Mouse (Mus musculus) liver, adult (tissue): ENCODE measurements around the gene Frmd7.
A peak's percentile ranks its signal among the peaks of the same experiment; 100 is the strongest.

Experiments
- GATA4 ChIP-seq: IDR thresholded peaks from 2 replicates; pipeline ENCODE4 v1.6.1; 2014; ENCODE audit warnings: mild to moderate bottlenecking, low read length; ENCODE audit not compliant: insufficient replicate concordance

Frmd7 gene

DNA sequence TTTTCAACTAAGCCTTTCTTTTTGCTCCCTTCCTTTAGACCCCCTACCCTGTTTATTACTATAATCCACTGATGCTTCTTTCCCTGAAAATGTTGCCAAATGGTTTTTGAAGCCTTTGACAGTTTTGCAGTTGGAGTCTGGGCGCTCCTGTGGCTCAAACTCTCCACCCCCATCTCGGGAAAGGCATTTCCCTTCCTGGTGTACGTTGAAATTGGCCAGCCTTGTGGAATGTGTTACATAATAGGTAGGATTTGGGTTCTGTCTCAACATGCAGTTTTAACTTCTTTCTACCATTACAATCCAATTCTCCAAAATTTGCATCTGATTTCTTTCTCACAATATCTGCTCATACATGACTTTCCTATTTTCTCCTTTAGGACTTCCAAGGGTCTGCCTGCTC lies 23.8 kb downstream of the Frmd7 start:
- no peak for TF ChIP-seq GATA4

DNA sequence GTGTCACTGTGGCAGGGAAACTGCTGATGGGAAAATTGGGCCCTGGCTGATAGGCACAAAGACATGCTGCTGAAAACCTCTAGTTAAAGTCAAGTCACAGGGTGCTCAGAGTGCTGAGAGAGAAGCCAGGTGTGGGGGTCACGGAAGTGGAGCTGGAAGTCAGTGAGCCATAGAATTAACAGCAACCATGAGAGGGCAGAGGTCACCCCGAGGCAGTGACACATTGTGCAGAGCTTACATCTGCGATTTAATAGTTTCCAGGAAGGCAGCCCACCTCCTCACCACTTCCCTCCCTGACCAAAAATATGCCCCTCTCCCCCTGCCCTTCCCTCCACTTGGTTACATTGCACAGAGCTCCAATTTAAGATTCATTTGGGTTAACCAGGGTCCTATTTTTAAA lies 25.1 kb downstream of the Frmd7 start:
- no peak for TF ChIP-seq GATA4

DNA sequence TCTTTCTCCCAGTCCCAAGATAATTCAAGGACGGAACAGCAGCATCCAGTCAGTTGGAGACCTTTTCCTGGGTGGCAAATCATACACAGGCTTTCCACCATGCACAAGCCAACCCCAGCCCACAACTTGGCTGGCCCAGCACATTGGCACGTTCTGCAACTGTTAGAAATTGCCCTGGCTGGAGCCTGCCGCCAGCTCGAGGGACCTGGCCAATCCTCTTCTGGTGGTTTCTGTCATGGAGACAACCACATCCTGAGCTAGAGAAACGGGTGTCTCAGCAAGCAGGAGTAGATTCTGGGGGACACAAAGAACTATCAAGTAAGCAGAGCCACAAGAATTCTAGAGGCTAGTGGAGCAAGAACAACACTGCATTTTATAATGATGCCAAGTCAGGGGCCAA lies 32.6 kb downstream of the Frmd7 start:
- no peak for TF ChIP-seq GATA4

DNA sequence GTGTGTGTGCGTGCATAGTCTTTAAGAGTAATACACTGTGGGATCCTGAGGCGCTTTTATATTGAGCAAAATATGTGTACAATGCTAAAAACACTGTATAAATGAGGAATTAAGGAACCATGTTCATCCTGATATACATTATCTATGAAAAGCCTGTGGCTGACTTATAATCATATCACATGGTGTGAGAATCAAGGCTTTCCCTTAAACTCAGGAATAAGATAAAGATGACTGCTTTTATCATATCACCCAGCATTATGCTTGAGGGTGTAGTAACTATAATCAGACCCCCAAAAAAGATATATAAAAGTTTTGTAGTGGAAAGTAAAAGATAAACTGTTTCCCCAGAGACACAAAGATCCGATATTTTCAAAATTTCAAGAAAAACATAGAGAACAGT lies 39.0 kb downstream of the Frmd7 start:
- TF ChIP-seq GATA4 = no peak

DNA sequence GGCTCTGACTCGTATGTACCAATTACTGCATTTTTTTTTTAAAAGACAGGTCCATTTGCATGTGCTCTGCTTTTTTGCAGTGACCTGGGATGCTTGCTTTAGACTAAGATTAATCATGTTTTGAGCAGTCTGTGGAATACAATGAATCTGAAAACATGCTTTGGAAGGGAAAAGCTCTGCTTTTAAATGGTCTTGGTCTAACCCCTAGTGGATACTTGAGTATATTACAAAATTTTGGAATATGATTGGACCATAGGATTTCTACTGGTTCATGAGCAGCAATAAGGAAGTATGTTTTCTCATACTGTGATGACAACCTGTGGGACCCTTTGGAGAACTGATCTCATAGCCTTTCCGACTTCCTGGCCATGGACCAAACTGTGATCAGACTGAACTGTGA lies 54.5 kb downstream of the Frmd7 start:
- TF ChIP-seq GATA4 = no peak

DNA sequence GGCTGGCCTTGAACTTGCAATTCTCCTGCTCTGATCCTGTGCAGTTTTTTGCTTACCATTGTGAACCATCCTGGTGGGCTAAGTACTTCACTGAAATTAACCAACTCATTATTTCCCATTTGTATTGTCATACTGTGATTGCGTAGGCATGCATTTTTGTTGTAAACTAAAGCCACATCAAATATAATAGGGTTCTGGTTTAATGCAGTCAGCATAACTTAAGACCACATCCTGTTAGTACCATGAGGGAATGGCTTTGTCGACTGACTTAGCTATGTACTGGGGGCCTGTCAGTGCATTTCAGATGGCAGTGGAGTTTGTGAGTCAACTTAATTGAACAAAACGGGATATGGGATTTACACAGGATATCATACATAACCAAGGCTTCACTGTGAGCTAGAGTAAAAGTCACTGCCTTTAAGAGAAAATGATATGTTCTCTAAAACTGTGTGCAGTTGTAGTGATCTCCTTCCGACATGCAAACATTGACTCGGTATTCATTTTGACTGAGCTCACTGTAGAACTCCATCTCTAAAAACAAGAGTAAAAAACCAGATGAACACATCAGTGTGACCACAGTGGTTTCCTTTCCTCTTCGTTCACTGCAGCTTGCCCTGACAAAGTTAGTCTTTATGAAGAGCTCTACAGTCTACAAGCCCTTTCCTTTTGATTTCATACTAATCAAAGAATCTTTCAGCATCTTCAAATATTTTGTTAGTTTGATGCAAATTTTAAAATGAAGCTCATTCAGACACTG lies 68.1 kb downstream of the Frmd7 start:
- no peak for TF ChIP-seq GATA4

DNA sequence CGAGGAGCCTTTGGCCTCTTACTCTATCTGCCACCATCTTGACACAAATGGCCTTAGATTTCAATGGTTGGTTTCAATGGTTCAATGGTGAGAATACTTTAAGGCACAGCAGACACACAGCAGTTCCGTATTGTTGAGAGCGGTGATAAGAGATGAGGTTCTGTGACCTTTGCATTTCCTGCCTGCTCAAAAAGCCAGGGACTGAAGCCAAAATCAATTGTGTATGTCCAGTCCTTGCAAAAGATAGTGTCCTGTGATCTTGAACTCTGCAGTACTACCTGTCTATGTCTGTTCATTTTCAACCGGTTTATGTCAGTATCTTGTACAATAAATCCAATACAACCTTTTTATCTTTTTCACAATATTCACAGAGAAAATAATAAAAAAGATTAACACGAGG lies 77.8 kb downstream of the Frmd7 start:
- peak; percentile 51; the same call in 1 of the 2 replicates for TF ChIP-seq GATA4

DNA sequence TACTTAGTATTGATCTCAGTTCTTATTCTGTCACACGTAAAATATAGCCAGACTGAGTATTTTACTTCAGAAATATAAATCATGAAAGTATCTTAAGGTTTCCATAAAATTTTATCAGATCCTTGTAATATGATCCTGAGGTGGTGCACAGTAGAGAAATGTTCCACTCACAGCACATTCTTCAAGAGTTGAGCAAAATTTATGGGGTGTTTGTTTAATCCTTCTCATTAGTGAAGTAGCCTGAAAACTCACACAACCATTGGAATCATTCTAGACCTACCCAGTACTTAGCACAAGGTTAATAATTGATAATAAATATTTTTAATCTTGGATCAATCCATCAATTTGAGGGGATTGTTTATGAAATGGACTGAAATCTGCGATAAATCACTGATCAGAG lies 78.7 kb downstream of the Frmd7 start:
- TF ChIP-seq GATA4 = no peak

DNA sequence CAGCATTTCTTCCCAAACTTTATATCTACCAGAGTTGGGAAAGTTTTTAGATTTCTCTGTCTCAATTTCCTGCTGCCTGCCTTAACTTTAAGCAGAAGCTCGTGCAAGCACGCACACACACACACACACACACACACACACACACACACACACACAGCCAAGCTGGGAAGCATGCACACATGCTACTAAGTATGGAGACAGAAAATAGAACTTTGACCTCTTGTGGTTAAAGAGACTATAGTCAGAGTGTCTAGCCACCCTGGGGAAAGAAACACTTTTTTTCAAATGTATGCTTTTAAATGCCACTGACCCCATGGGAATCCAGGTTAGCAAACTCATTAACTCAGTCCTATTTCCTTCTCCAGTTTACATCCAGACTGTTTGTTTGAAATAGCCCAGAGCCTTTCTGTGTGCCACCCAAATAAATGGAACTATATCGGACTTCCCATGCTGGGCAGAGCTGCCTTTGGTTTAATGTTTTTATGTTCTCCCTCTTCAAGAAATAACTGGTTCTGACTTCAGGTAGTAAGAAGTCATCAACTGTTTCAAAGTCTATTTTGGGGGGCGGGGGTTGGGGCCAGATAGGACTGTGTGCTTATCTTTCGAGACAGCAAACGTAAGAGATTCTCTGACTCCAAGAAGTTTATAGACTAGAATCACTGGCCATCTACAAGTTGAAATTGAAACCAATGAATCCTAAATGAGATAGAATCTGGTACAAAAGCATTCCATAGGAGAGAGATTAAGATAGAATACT lies 91.9 kb downstream of the Frmd7 start:
- TF ChIP-seq GATA4 = no peak
